8 mouse cellular contexts compared by ENCODE assay signal in the genomic region with DNA sequence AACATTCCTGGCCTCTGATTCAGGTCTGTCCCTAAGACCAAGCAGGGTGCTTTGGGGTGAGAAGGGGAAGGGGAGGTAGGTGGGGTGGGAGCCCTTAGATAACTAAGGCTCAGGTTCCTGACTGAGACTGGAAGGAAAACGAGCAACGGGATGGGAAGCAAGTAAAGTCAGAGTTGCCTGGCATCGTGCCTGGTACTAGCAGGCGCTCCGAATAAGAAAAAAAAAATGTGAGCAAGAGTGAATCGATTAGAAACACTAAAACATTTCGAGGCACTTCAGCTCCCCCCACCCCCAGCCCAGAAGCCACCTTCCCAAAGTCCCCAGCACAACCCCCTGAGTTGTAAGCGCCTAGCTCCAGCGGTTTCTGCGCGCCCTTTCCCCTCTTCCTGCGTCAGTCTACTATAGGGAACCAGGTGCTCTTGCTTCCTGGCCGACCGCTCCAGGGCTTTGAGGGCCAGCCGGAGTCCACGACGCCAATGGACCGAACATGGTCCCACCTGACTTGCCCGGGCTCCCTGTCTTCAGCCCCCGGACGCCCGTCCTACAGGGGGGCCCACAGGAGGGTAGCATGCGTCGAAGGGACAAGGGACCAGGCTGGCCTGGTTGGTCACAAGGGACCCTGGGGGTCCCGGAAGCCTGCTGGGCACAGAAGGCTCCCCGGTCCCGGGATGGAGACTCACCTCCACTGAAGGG. TPM values are rescaled to one million over a fixed set of nuclear protein-coding genes. Genes with fewer than 3 reads are reported as not detected.
A peak's percentile ranks its signal among the peaks of the same experiment; 100 is the strongest.
DNase-seq lines count a peak whose midpoint lies in the region; ATAC-seq lines count a peak whose summit lies in the region.

No protein-coding gene starts in this region.

- H3K4me1 ChIP-seq in embryonic facial prominence, embryonic 15.5 days = no peaks in the 10 kb centered on the region
- no peaks in the 10 kb centered on the region for H3K4me1 ChIP-seq in intestine, embryonic 16.5 days (ENCODE audit: control insufficient read depth, insufficient read depth, low read length)
- no peaks in the 10 kb centered on the region for H3K4me1 ChIP-seq in lung, embryonic 16.5 days (replicated peaks; ENCODE audit: control insufficient read depth, insufficient read depth, low read length)

- WGBS in embryonic facial prominence, embryonic 15.5 days = 18% methylated on average over 22 of the region's 27 CpGs
- WGBS in intestine, embryonic 16.5 days = 27% methylated on average over 26 of the region's 27 CpGs
- 21% methylated on average over 27 of the region's 27 CpGs for WGBS in lung, embryonic 16.5 days

- 0 out of 2 replicates have a peak overlapping the region, but pooled peaks have one; percentile 12 for H3K9ac ChIP-seq in embryonic facial prominence, embryonic 15.5 days
- peak overlapping the region; percentile 62 for H3K9ac ChIP-seq in intestine, embryonic 16.5 days (ENCODE audit: low read depth, low read length)
- H3K9ac ChIP-seq in lung, embryonic 16.5 days (ENCODE audit: low read length) = peak overlapping the region; percentile 66

- H3K27ac ChIP-seq in embryonic facial prominence, embryonic 15.5 days (replicated peaks) = no peak overlapping the region; the same call in 1 of the 2 replicates
- no peak overlapping the region for H3K27ac ChIP-seq in intestine, embryonic 16.5 days (ENCODE audit: low read length)
- no peak overlapping the region for H3K27ac ChIP-seq in lung, embryonic 16.5 days (ENCODE audit: low read length)

- peak overlapping the region; percentile 49 for H3K4me3 ChIP-seq in embryonic facial prominence, embryonic 15.5 days (replicated peaks)
- H3K4me3 ChIP-seq in intestine, embryonic 16.5 days (ENCODE audit: low read length) = peak overlapping the region; percentile 56
- H3K4me3 ChIP-seq in lung, embryonic 16.5 days (ENCODE audit: low read length) = peak overlapping the region; percentile 53

- H3K36me3 ChIP-seq in embryonic facial prominence, embryonic 15.5 days = no peaks in the 10 kb centered on the region
- H3K36me3 ChIP-seq in intestine, embryonic 16.5 days (ENCODE audit: control insufficient read depth, insufficient read depth, low read length) = no peaks in the 10 kb centered on the region
- no peaks in the 10 kb centered on the region for H3K36me3 ChIP-seq in lung, embryonic 16.5 days (ENCODE audit: control insufficient read depth, insufficient read depth, low read length)

- no peaks in the 10 kb centered on the region for H3K27me3 ChIP-seq in embryonic facial prominence, embryonic 15.5 days
- H3K27me3 ChIP-seq in intestine, embryonic 16.5 days (replicated peaks; ENCODE audit: control insufficient read depth, insufficient read depth, low read length) = no peaks in the 10 kb centered on the region
- no peaks in the 10 kb centered on the region for H3K27me3 ChIP-seq in lung, embryonic 16.5 days (ENCODE audit: control insufficient read depth, insufficient read depth, low read depth, low read length)

- ATAC-seq in embryonic facial prominence, embryonic 15.5 days (ENCODE audit: insufficient number of reproducible peaks, low FRiP score, low TSS enrichment, low read depth) = no peak
- peak; percentile 78 for ATAC-seq in intestine, embryonic 16.5 days
- ATAC-seq in lung, embryonic 16.5 days (ENCODE audit: low read depth) = peak; percentile 68

- H3K9me3 ChIP-seq in embryonic facial prominence, embryonic 15.5 days (replicated peaks) = no peaks in the 10 kb centered on the region
- no peaks in the 10 kb centered on the region for H3K9me3 ChIP-seq in intestine, embryonic 16.5 days (ENCODE audit: control insufficient read depth, low read length)
- no peaks in the 10 kb centered on the region for H3K9me3 ChIP-seq in lung, embryonic 16.5 days (ENCODE audit: control insufficient read depth, low read length)

- DNase-seq in right cerebral cortex, postnatal 14 days = peak; percentile 4
- DNase-seq in right cerebral cortex, adult 2 months (ENCODE audit: low spot score in 2 of 2) = no peak
- peak; percentile 35 for DNase-seq in testis, postnatal 10 days (ENCODE audit: low spot score)
- no peak for DNase-seq in spleen, adult 12 weeks (ENCODE audit: low spot score)
- DNase-seq in spleen, postnatal 10 days (ENCODE audit: low spot score in 2 of 2) = no peak

- peak overlapping the region; percentile 71 for H3K4me2 ChIP-seq in embryonic facial prominence, embryonic 15.5 days (replicated peaks)
- peak overlapping the region; percentile 76 for H3K4me2 ChIP-seq in intestine, embryonic 16.5 days (ENCODE audit: low read depth, low read length)
- H3K4me2 ChIP-seq in lung, embryonic 16.5 days (ENCODE audit: low read depth, low read length) = peak overlapping the region; percentile 67

RNA-seq across cellular contexts. Expression of a gene that starts 0.5 kb away (rescaled TPM):
- polyA plus RNA-seq in embryonic facial prominence, embryonic 15.5 days (2015; fragmentation: Nextera tagmentation; extraction: Ambion mirVana) = 4.3 and 5.2 TPM in 2 replicates
- 1.1 and 1.2 TPM in 2 replicates for polyA plus RNA-seq in intestine, embryonic 16.5 days (2015; fragmentation: Nextera tagmentation; extraction: Ambion mirVana)
- polyA plus RNA-seq in lung, embryonic 16.5 days (2015; fragmentation: Nextera tagmentation; extraction: Ambion mirVana) = 3.4 and 3.9 TPM in 2 replicates

RNA-seq across cellular contexts. Expression of a gene that starts 52.3 kb away (rescaled TPM):
- not detected in 2 replicates for polyA plus RNA-seq in embryonic facial prominence, embryonic 15.5 days (2015; fragmentation: Nextera tagmentation; extraction: Ambion mirVana)
- not detected in 2 replicates for polyA plus RNA-seq in intestine, embryonic 16.5 days (2015; fragmentation: Nextera tagmentation; extraction: Ambion mirVana)
- not detected in 2 replicates for polyA plus RNA-seq in lung, embryonic 16.5 days (2015; fragmentation: Nextera tagmentation; extraction: Ambion mirVana)

Comparison
In these comparisons a context has a peak if more than half of its experiments do, and no peak if none do; other contexts are left out.
1. DNase-seq: peak in right cerebral cortex, postnatal 14 days (single experiment) and testis, postnatal 10 days (single experiment); none in right cerebral cortex, adult 2 months (0 of 2), spleen, adult 12 weeks (single experiment) and spleen, postnatal 10 days (0 of 2).
2. H3K9ac ChIP-seq: peak in every context shown above with its lines; median percentile 66 in lung, embryonic 16.5 days; 62 in intestine, embryonic 16.5 days; 12 in embryonic facial prominence, embryonic 15.5 days.
3. Peak in every context shown above with its lines, with median percentiles within 50 percentile points of each other: H3K4me2 ChIP-seq and H3K4me3 ChIP-seq.